Mouse (Mus musculus): Measurements from ENCODE around the gene Ube2j2. TPM values are rescaled to one million over a fixed set of nuclear protein-coding genes. Genes with fewer than 3 reads are reported as not detected.

Ube2j2 gene
- polyA plus RNA-seq (2012; rRNA removed): 112 and 120 TPM in 2 replicates

GRCm38 (mm10) chr4:155943534-155944249 lies at the start of gene Ube2j2:
Ube2j2 (plus strand) TSS chr4:155943831.

DNA sequence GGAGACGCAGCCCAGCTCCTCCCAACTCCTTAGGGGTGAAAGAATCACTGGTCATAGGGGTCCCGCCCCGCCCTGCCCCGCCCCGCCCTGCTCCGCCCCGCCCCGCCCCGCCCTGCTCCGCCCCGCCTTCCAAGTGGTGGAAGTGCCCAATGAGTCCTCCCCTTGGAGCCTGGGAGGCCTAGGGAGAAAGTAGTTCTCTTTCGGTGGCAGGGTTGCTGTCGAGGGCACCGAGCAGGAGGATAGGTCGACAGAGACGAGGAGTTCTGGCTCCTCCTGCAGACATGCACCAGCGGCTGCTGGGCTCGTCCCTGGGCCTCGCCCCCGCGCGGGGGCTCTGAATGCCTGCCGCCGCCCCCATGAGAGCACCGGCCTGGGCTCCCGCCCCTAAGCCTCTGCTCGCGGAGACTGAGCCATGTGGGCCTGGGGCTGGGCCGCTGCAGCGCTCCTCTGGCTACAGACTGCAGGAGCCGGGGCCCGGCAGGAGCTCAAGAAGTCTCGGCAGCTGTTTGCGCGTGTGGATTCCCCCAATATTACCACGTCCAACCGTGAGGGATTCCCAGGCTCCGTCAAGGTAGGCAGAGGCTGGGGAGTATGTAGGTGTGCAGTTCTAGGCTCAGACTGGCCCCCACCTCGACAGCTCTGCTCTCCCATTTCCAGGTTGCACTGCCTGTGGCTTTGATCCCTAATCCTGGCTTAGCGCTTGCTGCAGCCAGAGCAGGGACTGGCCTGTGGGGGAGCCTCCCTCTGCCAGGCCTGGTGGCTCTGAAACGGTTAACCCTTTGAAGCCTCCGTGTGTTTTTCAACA lies 18.7 kb downstream of the Ube2j2 start, which contains the start of gene C1qtnf12:
Gene C1qtnf12 (plus strand): TSS at position 152 of the 805 bp plus-strand sequence.

DNA sequence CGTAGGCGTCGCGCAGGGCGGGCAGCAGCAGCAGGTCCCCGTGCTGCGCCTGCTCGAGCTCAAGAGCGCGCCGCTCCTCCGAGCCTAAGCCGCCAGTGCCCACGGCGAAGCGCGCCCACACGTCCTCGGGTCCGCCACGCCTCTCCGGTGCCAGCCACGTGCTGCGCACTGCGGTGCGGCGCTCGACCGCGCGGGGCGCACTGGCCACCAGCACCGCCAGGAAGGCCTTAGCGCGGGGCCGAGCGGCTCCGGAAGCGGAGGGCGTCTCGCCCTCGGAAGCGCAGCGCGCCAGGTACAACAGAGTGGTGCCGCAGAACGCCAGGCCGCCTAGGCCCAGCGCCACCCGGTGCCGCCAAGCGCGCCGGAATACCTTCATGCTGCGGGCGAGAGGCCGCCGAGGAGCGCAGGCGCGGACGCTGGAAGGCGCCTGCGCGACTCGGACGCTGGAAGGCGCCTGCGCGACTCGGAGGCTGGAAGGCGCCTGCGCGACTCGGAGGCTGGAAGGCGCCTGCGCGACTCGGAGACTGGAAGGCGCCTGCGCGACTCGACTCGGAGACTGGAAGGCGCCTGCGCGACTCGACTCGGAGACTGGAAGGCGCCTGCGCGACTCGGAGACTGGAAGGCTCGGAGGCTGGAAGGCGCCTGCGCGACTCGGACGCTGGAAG lies 48.7 kb downstream of the Ube2j2 start, which contains the start of the genes B3galt6 and Sdf4:
Gene B3galt6 (minus strand): TSS at position 409 of the 665 bp plus-strand sequence.
Gene Sdf4 (plus strand): TSS at position 632 of the 665 bp plus-strand sequence.

Other genes with a start within 250 kb of the Ube2j2 start
- 8.0 and 11.4 TPM in 2 replicates for gene Fndc10, start 249.5 kb upstream of the Ube2j2 start, polyA plus RNA-seq (2012; rRNA removed)
- 96.3 and 117 TPM in 2 replicates for gene Ssu72, start 239.0 kb upstream of the Ube2j2 start, polyA plus RNA-seq (2012; rRNA removed)
- 3.4 and 3.6 TPM in 2 replicates for gene Tmem240, start 209.0 kb upstream of the Ube2j2 start, polyA plus RNA-seq (2012; rRNA removed)
- 89.8 and 102 TPM in 2 replicates for gene Atad3a, start 182.7 kb upstream of the Ube2j2 start, polyA plus RNA-seq (2012; rRNA removed)
- gene Vwa1, start 169.1 kb upstream of the Ube2j2 start, polyA plus RNA-seq (2012; rRNA removed): 6.9 and 7.5 TPM in 2 replicates
- gene Tmem88b, start 158.0 kb upstream of the Ube2j2 start, polyA plus RNA-seq (2012; rRNA removed): 0.50 and 0.83 TPM in 2 replicates
- gene Ankrd65, start 153.4 kb upstream of the Ube2j2 start, polyA plus RNA-seq (2012; rRNA removed): not detected in 2 replicates
- gene Mrpl20, start 141.0 kb upstream of the Ube2j2 start, polyA plus RNA-seq (2012; rRNA removed): 69.9 and 120 TPM in 2 replicates
- 225 and 230 TPM in 2 replicates for gene Ccnl2, start 131.3 kb upstream of the Ube2j2 start, polyA plus RNA-seq (2012; rRNA removed)
- 126 and 135 TPM in 2 replicates for gene Aurkaip1, start 112.6 kb upstream of the Ube2j2 start, polyA plus RNA-seq (2012; rRNA removed)
- 53.6 and 63.9 TPM in 2 replicates for gene Mxra8, start 104.2 kb upstream of the Ube2j2 start, polyA plus RNA-seq (2012; rRNA removed)
- gene Dvl1, start 96.4 kb upstream of the Ube2j2 start, polyA plus RNA-seq (2012; rRNA removed): 61.8 and 67.7 TPM in 2 replicates
- gene Tas1r3, start 80.5 kb upstream of the Ube2j2 start, polyA plus RNA-seq (2012; rRNA removed): 0.34 and 0.48 TPM in 2 replicates
- 8.5 and 16.8 TPM in 2 replicates for gene Cptp, start 74.4 kb upstream of the Ube2j2 start, polyA plus RNA-seq (2012; rRNA removed)
- 60.0 and 67.2 TPM in 2 replicates for gene Ints11, start 74.3 kb upstream of the Ube2j2 start, polyA plus RNA-seq (2012; rRNA removed)
- gene Pusl1, start 52.0 kb upstream of the Ube2j2 start, polyA plus RNA-seq (2012; rRNA removed): 58.7 and 62.5 TPM in 2 replicates
- gene Acap3, start 52.0 kb upstream of the Ube2j2 start, polyA plus RNA-seq (2012; rRNA removed): 44.4 and 50.6 TPM in 2 replicates
- 14.8 and 17.7 TPM in 2 replicates for gene C1qtnf12, start 18.5 kb downstream of the Ube2j2 start, polyA plus RNA-seq (2012; rRNA removed)
- gene B3galt6, start 48.8 kb downstream of the Ube2j2 start, polyA plus RNA-seq (2012; rRNA removed): 8.5 and 10.3 TPM in 2 replicates
- gene Sdf4, start 49.0 kb downstream of the Ube2j2 start, polyA plus RNA-seq (2012; rRNA removed): 76.6 and 90.7 TPM in 2 replicates
- 4.2 and 4.4 TPM in 2 replicates for gene Tnfrsf4, start 70.0 kb downstream of the Ube2j2 start, polyA plus RNA-seq (2012; rRNA removed)
- 0.06 and 0.16 TPM in 2 replicates for gene Tnfrsf18, start 82.3 kb downstream of the Ube2j2 start, polyA plus RNA-seq (2012; rRNA removed)
- gene Ttll10, start 115.6 kb downstream of the Ube2j2 start, polyA plus RNA-seq (2012; rRNA removed): 0.24 and 0.45 TPM in 2 replicates
- gene 9430015G10Rik, start 166.2 kb downstream of the Ube2j2 start, polyA plus RNA-seq (2012; rRNA removed): 58.0 and 88.7 TPM in 2 replicates
- 2.9 and 4.2 TPM in 2 replicates for gene Rnf223, start 186.7 kb downstream of the Ube2j2 start, polyA plus RNA-seq (2012; rRNA removed)

Data from central nervous system, embryonic 11.5 days (tissue).